Mouse (Mus musculus) brown adipose tissue, adult 24 weeks (tissue): ENCODE results near the gene Vegfa. TPM values are rescaled to one million over a fixed set of nuclear protein-coding genes. Genes with fewer than 3 reads are reported as not detected.

Source experiments
- H3K27ac ChIP-seq: fragments of 200-500 bp; replicated peaks from 2 replicates; pipeline ENCODE4 v1.5.1; 2012; ENCODE audit warnings: low read depth, mild to moderate bottlenecking, low read length
- H3K4me1 ChIP-seq: fragments of 200-500 bp; 2 replicates; pipeline ENCODE4 v1.6.1; 2012; ENCODE audit warnings: low read length, mixed read lengths; ENCODE audit not compliant: control insufficient read depth, insufficient read depth, insufficient read length
- H3K4me3 ChIP-seq: fragments of 200-500 bp; 2 replicates; pipeline ENCODE4 v1.5.1; 2012; ENCODE audit warnings: low read depth, mild to moderate bottlenecking, low read length, moderate library complexity; ENCODE audit not compliant: insufficient read depth
- polyA plus RNA-seq: library from polyadenylated mRNA; stranded (reverse); fragments of >200 nt; gene quantifications from 2 replicates; pipeline ENCODE4 v1.2.4, GENCODE M21; 2012; ENCODE audit not compliant: missing spikeins, insufficient read depth, insufficient read length

Gene Vegfa
- polyA plus RNA-seq, 1 experiment, result 214 TPM

- Histone ChIP-seq H3K27ac (peak overlapping the region; percentile 25; the same call in 1 of the 2 replicates), H3K4me1 (no peaks in the 10 kb centered on the region; the same call in none of the 2 replicates), H3K4me3 (no peak overlapping the region)
Measured at GRCm38 (mm10) chr17:46025207-46025606, 7.0 kb downstream of the Vegfa start.

- Histone ChIP-seq H3K27ac (no peak overlapping the region), H3K4me3 (no peak overlapping the region), H3K4me1 (no peaks in the 10 kb centered on the region; the same call in none of the 2 replicates)
Measured at GRCm38 (mm10) chr17:46024192-46024591, 8.0 kb downstream of the Vegfa start.

GRCm38 (mm10) chr17:46023572-46023971, 8.6 kb downstream of the Vegfa start:
- no peak overlapping the region for H3K27ac ChIP-seq
- H3K4me3 ChIP-seq, result no peak overlapping the region
- no peaks in the 10 kb centered on the region; the same call in none of the 2 replicates for H3K4me1 ChIP-seq

GRCm38 (mm10) chr17:46022934-46023333, 9.2 kb downstream of the Vegfa start:
- H3K27ac ChIP-seq, result 0 out of 2 replicates have a peak overlapping the region, but pooled peaks have one; percentile 55
- no peaks in the 10 kb centered on the region; the same call in none of the 2 replicates for H3K4me1 ChIP-seq

GRCm38 (mm10) chr17:46022427-46022826, 9.7 kb downstream of the Vegfa start:
- no peak overlapping the region for H3K4me3 ChIP-seq
- H3K27ac ChIP-seq, result peak overlapping the region; percentile 55
- no peaks in the 10 kb centered on the region; the same call in none of the 2 replicates for H3K4me1 ChIP-seq

More at GRCm38 (mm10) chr17:46022934-46023333, 9.2 kb downstream of the Vegfa start:
- H3K4me3 ChIP-seq, result no peak overlapping the region

GRCm38 (mm10) chr17:46021760-46022159, 10.4 kb downstream of the Vegfa start:
- H3K4me1 ChIP-seq, result no peaks in the 10 kb centered on the region; the same call in none of the 2 replicates
- H3K4me3 ChIP-seq, result no peak overlapping the region
- H3K27ac ChIP-seq, result no peak overlapping the region

- Histone ChIP-seq H3K4me1 (no peaks in the 10 kb centered on the region; the same call in 1 of the 2 replicates), H3K27ac (no peak overlapping the region)
Measured at GRCm38 (mm10) chr17:46021173-46021572, 11.0 kb downstream of the Vegfa start.

GRCm38 (mm10) chr17:46020579-46020978, 11.6 kb downstream of the Vegfa start:
- Histone ChIP-seq H3K27ac (no peak overlapping the region), H3K4me1 (no peaks in the 10 kb centered on the region; the same call in 1 of the 2 replicates), H3K4me3 (no peak overlapping the region)

More at GRCm38 (mm10) chr17:46021173-46021572, 11.0 kb downstream of the Vegfa start:
- no peak overlapping the region for H3K4me3 ChIP-seq

- H3K27ac ChIP-seq, result 0 out of 2 replicates have a peak overlapping the region, but pooled peaks have one; percentile 31
- no peaks in the 10 kb centered on the region; the same call in 1 of the 2 replicates for H3K4me1 ChIP-seq
- no peak overlapping the region for H3K4me3 ChIP-seq
Measured at GRCm38 (mm10) chr17:46018736-46019004, 13.5 kb downstream of the Vegfa start.

- Histone ChIP-seq H3K27ac (0 out of 2 replicates have a peak overlapping the region, but pooled peaks have one; percentile 31), H3K4me1 (no peaks in the 10 kb centered on the region; the same call in 1 of the 2 replicates), H3K4me3 (no peak overlapping the region)
Measured at GRCm38 (mm10) chr17:46017946-46018735, 14.0 kb downstream of the Vegfa start.

- H3K27ac ChIP-seq, result peak overlapping the region; percentile 32
- H3K4me1 ChIP-seq, result no peaks in the 10 kb centered on the region; the same call in 1 of the 2 replicates
- no peak overlapping the region for H3K4me3 ChIP-seq
Measured at GRCm38 (mm10) chr17:46016617-46017016, 15.6 kb downstream of the Vegfa start.

GRCm38 (mm10) chr17:46015967-46016366, 16.2 kb downstream of the Vegfa start:
- H3K27ac ChIP-seq, result peak overlapping the region; percentile 58
- no peak overlapping the region for H3K4me3 ChIP-seq
- H3K4me1 ChIP-seq, result no peaks in the 10 kb centered on the region; the same call in 1 of the 2 replicates

GRCm38 (mm10) chr17:46014935-46015334, 17.2 kb downstream of the Vegfa start:
- peak overlapping the region; percentile 58 for H3K27ac ChIP-seq
- no peak overlapping the region for H3K4me3 ChIP-seq
- no peaks in the 10 kb centered on the region; the same call in 1 of the 2 replicates for H3K4me1 ChIP-seq

- Histone ChIP-seq H3K27ac (peak overlapping the region; percentile 80), H3K4me1 (peaks cover 5% of the 10 kb centered on the region)
Measured at GRCm38 (mm10) chr17:46013549-46013948, 18.6 kb downstream of the Vegfa start.

GRCm38 (mm10) chr17:46012211-46012610, 20.0 kb downstream of the Vegfa start:
- no peak overlapping the region for H3K27ac ChIP-seq
- H3K4me1 ChIP-seq, result peaks cover 5% of the 10 kb centered on the region
- H3K4me3 ChIP-seq, result no peak overlapping the region

More at GRCm38 (mm10) chr17:46013549-46013948, 18.6 kb downstream of the Vegfa start:
- no peak overlapping the region for H3K4me3 ChIP-seq
